Comparison of ENCODE assay signal across 8 mouse cellular contexts in the genomic region with DNA sequence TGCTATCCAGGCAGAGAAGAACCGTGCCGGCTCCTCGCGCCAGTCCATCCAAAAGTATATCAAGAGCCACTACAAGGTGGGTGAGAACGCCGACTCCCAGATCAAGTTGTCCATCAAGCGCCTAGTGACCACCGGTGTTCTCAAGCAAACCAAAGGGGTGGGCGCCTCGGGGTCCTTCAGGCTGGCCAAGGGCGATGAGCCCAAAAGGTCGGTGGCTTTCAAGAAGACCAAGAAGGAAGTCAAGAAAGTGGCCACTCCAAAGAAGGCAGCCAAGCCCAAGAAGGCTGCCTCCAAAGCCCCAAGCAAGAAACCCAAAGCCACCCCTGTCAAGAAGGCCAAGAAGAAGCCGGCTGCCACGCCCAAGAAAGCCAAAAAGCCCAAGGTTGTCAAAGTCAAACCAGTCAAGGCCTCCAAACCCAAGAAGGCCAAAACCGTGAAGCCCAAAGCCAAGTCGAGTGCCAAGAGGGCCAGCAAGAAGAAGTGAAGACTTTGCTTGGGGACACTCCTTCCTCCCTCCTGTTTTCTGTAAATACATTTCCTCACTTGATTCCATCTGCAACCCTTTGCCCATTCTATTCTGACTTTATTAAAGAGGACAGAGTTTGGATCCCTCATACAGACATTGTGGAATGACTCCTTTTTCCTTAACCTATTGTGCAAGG. TPM values are rescaled to one million over a fixed set of nuclear protein-coding genes. Genes with fewer than 3 reads are reported as not detected.
DNase-seq lines count a peak whose midpoint lies in the region; ATAC-seq and TF ChIP-seq lines count a peak whose summit lies in the region.

No protein-coding gene starts in this region.

- H3K4me1 ChIP-seq in heart, embryonic 11.5 days (ENCODE audit: control insufficient read depth, insufficient read depth, low read length) = peaks cover 20% of the 10 kb centered on the region
- H3K4me1 ChIP-seq in E14TG2a.4 (replicated peaks; ENCODE audit: low read depth, low read length) = peaks cover 57% of the 10 kb centered on the region
- H3K4me1 ChIP-seq in forebrain, postnatal 0 days (ENCODE audit: insufficient read depth) = peaks cover 32% of the 10 kb centered on the region
- peaks cover 15% of the 10 kb centered on the region for H3K4me1 ChIP-seq in liver, embryonic 16.5 days (ENCODE audit: control insufficient read depth, low read depth, low read length)

- peaks cover 2% of the 10 kb centered on the region; the same call in 1 of the 2 replicates for H3K27me3 ChIP-seq in heart, embryonic 11.5 days (ENCODE audit: control insufficient read depth, insufficient read depth, low read length)
- H3K27me3 ChIP-seq in E14TG2a.4 (ENCODE audit: insufficient read depth, low read length) = peaks cover 56% of the 10 kb centered on the region
- no peaks in the 10 kb centered on the region for H3K27me3 ChIP-seq in forebrain, postnatal 0 days (ENCODE audit: insufficient read depth, low read length)
- peaks cover 72% of the 10 kb centered on the region for H3K27me3 ChIP-seq in liver, embryonic 16.5 days (ENCODE audit: control insufficient read depth, insufficient read depth, low read depth, low read length)

- H3K36me3 ChIP-seq in heart, embryonic 11.5 days (ENCODE audit: control insufficient read depth, insufficient read depth, low read length) = no peaks in the 10 kb centered on the region
- H3K36me3 ChIP-seq in E14TG2a.4 (ENCODE audit: insufficient read depth, low read length) = peaks cover 4% of the 10 kb centered on the region
- no peaks in the 10 kb centered on the region for H3K36me3 ChIP-seq in forebrain, postnatal 0 days (ENCODE audit: insufficient read depth)
- no peaks in the 10 kb centered on the region for H3K36me3 ChIP-seq in liver, embryonic 16.5 days (ENCODE audit: control insufficient read depth, insufficient read depth)

- peak overlapping the region; percentile 98 for H3K4me2 ChIP-seq in heart, embryonic 11.5 days
- peak overlapping the region; percentile 98 for H3K4me2 ChIP-seq in forebrain, postnatal 0 days (ENCODE audit: low read depth)
- H3K4me2 ChIP-seq in liver, embryonic 16.5 days (ENCODE audit: low read depth, low read length) = peak overlapping the region; percentile 75

- H3K9ac ChIP-seq in heart, embryonic 11.5 days (ENCODE audit: low read depth, low read length) = peak overlapping the region; percentile 100
- H3K9ac ChIP-seq in forebrain, postnatal 0 days = peak overlapping the region; percentile 94
- H3K9ac ChIP-seq in liver, embryonic 16.5 days (ENCODE audit: low read depth, low read length) = peak overlapping the region; percentile 81

- peak overlapping the region; percentile 94 for H3K27ac ChIP-seq in heart, embryonic 11.5 days (ENCODE audit: low read depth, low read length)
- peak overlapping the region; percentile 90 for H3K27ac ChIP-seq in forebrain, postnatal 0 days (ENCODE audit: low read depth, low read length)
- H3K27ac ChIP-seq in liver, embryonic 16.5 days (ENCODE audit: low read length) = peak overlapping the region; percentile 73

- TF ChIP-seq CTCF in E14TG2a.4 (conservative IDR thresholded peaks at IDR 0.05; ENCODE audit: low read length) = no peak
- TF ChIP-seq CTCF in forebrain, postnatal 0 days (IDR thresholded peaks at IDR 0.05; ENCODE audit: low read depth) = no peak

- 26% methylated on average over 16 of the region's 16 CpGs for WGBS in heart, embryonic 11.5 days (ENCODE audit: insufficient replicate concordance)
- 27% methylated on average over 16 of the region's 16 CpGs for WGBS in forebrain, postnatal 0 days
- WGBS in liver, embryonic 16.5 days (ENCODE audit: insufficient replicate concordance) = 26% methylated on average over 16 of the region's 16 CpGs

- H3K4me3 ChIP-seq in heart, embryonic 11.5 days (ENCODE audit: low read depth, low read length) = peak overlapping the region; percentile 72
- H3K4me3 ChIP-seq in E14TG2a.4 (replicated peaks; ENCODE audit: low read length) = peak overlapping the region; percentile 80
- H3K4me3 ChIP-seq in forebrain, postnatal 0 days (ENCODE audit: low read depth, low read length) = peak overlapping the region; percentile 63
- peak overlapping the region; percentile 67 for H3K4me3 ChIP-seq in liver, embryonic 16.5 days (ENCODE audit: low read depth, low read length)

- no peaks in the 10 kb centered on the region for H3K9me3 ChIP-seq in heart, embryonic 11.5 days (replicated peaks; ENCODE audit: control insufficient read depth, low read length)
- no peaks in the 10 kb centered on the region for H3K9me3 ChIP-seq in E14TG2a.4 (ENCODE audit: low read length)
- no peaks in the 10 kb centered on the region for H3K9me3 ChIP-seq in forebrain, postnatal 0 days (ENCODE audit: low read length)
- H3K9me3 ChIP-seq in liver, embryonic 16.5 days (replicated peaks; ENCODE audit: control insufficient read depth, low read length) = no peaks in the 10 kb centered on the region

- intact Hi-C loops in heart, postnatal 36 days (cut with DNase I) = no loop called here

- no peak for ATAC-seq in heart, embryonic 11.5 days (replicated peaks; ENCODE audit: insufficient number of reproducible peaks, low FRiP score, low TSS enrichment)
- no peak for ATAC-seq in forebrain, postnatal 0 days
- no peak for ATAC-seq in liver, embryonic 16.5 days (ENCODE audit: low read depth)

- DNase-seq in heart, postnatal 36 days = no peak
- no peak for DNase-seq in forebrain, postnatal 0 days
- DNase-seq in Muller cell, postnatal 12 days (ENCODE audit: inconsistent ontology term) = no peak
- DNase-seq in frontal cortex, adult 2 months (ENCODE audit: extremely low spot score in 1 of 2, low spot score in 1 of 2) = no peak
- DNase-seq in retina, embryonic 14.5 days (ENCODE audit: low spot score) = no peak

RNA-seq across cellular contexts. Expression of gene H1f0, which starts 0.7 kb away (rescaled TPM):
- 74.6 and 178 TPM in 2 replicates for polyA plus RNA-seq in heart, embryonic 11.5 days (2014; fragmentation: Nextera tagmentation; extraction: Ambion mirVana)
- 100 to 1,000 TPM in 1 of 2 experiments, 10 to 100 TPM in 1; 79.2 to 117 TPM for total RNA-seq in heart, postnatal 36 days (2021)
- total RNA-seq in forebrain, postnatal 0 days (2014; rRNA removed) = 198 and 209 TPM in 2 replicates
- 224 and 248 TPM in 2 replicates for polyA plus RNA-seq in forebrain, postnatal 0 days (2015; fragmentation: Nextera tagmentation; extraction: Ambion mirVana)
- polyA plus RNA-seq in liver, embryonic 16.5 days (2015; fragmentation: Nextera tagmentation; extraction: Ambion mirVana) = 134 and 136 TPM in 2 replicates
- 109 and 112 TPM in 2 replicates for polyA plus RNA-seq in frontal cortex, adult 2 months (2012; rRNA removed)

RNA-seq across cellular contexts. Expression of gene Galr3, which starts 12.7 kb away (rescaled TPM):
- polyA plus RNA-seq in heart, embryonic 11.5 days (2014; fragmentation: Nextera tagmentation; extraction: Ambion mirVana) = not detected in 2 replicates
- not detected for total RNA-seq in heart, postnatal 36 days (2021)
- 0.62 TPM in 1 of 2 replicates, not detected in the other for total RNA-seq in forebrain, postnatal 0 days (2014; rRNA removed)
- 0.12 and 0.20 TPM in 2 replicates for polyA plus RNA-seq in forebrain, postnatal 0 days (2015; fragmentation: Nextera tagmentation; extraction: Ambion mirVana)
- polyA plus RNA-seq in liver, embryonic 16.5 days (2015; fragmentation: Nextera tagmentation; extraction: Ambion mirVana) = 0.20 TPM in 1 of 2 replicates, not detected in the other
- 0.19 and 0.38 TPM in 2 replicates for polyA plus RNA-seq in frontal cortex, adult 2 months (2012; rRNA removed)

RNA-seq across cellular contexts. Expression of gene Ankrd54, which starts 33.7 kb away (rescaled TPM):
- polyA plus RNA-seq in heart, embryonic 11.5 days (2014; fragmentation: Nextera tagmentation; extraction: Ambion mirVana) = 28.2 and 28.7 TPM in 2 replicates
- total RNA-seq in heart, postnatal 36 days (2021) = 1 to 10 TPM; 7.7 to 8.1 TPM
- total RNA-seq in forebrain, postnatal 0 days (2014; rRNA removed) = 43.3 and 50.5 TPM in 2 replicates
- polyA plus RNA-seq in forebrain, postnatal 0 days (2015; fragmentation: Nextera tagmentation; extraction: Ambion mirVana) = 41.2 and 45.8 TPM in 2 replicates
- polyA plus RNA-seq in liver, embryonic 16.5 days (2015; fragmentation: Nextera tagmentation; extraction: Ambion mirVana) = 36.7 and 40.9 TPM in 2 replicates
- 31.0 and 32.3 TPM in 2 replicates for polyA plus RNA-seq in frontal cortex, adult 2 months (2012; rRNA removed)

RNA-seq across cellular contexts. Expression of gene Eif3l, which starts 46.0 kb away (rescaled TPM):
- 166 and 189 TPM in 2 replicates for polyA plus RNA-seq in heart, embryonic 11.5 days (2014; fragmentation: Nextera tagmentation; extraction: Ambion mirVana)
- 10 to 100 TPM; 71.6 to 72.7 TPM for total RNA-seq in heart, postnatal 36 days (2021)
- total RNA-seq in forebrain, postnatal 0 days (2014; rRNA removed) = 213 and 218 TPM in 2 replicates
- 179 and 191 TPM in 2 replicates for polyA plus RNA-seq in forebrain, postnatal 0 days (2015; fragmentation: Nextera tagmentation; extraction: Ambion mirVana)
- 107 and 109 TPM in 2 replicates for polyA plus RNA-seq in liver, embryonic 16.5 days (2015; fragmentation: Nextera tagmentation; extraction: Ambion mirVana)
- 80.9 and 90.8 TPM in 2 replicates for polyA plus RNA-seq in frontal cortex, adult 2 months (2012; rRNA removed)
